Mouse (Mus musculus) small intestine, adult 2 months (tissue): ENCODE measurements around the gene Fam53b. TPM values are rescaled to one million over a fixed set of nuclear protein-coding genes. Genes with fewer than 3 reads are reported as not detected.
"Not testable (repeated sequence)": the region's sequence is repeated elsewhere in the genome, so short reads cannot be mapped to it uniquely, and the experiment has no call there.

Experiments
- H3K27ac ChIP-seq: fragments of 200-500 bp; 2 replicates; pipeline ENCODE4 v1.5.1; 2012; ENCODE audit warnings: low read depth, low read length, control low read depth, inconsistent platforms; ENCODE audit not compliant: insufficient read depth
- H3K27me3 ChIP-seq: fragments of 200-500 bp; 2 replicates; pipeline ENCODE4 v1.6.1; 2012; ENCODE audit warnings: mild to moderate bottlenecking, moderate library complexity, low read length, inconsistent platforms; ENCODE audit not compliant: control insufficient read depth, insufficient read depth
- H3K36me3 ChIP-seq: fragments of 200-500 bp; 2 replicates; pipeline ENCODE4 v1.6.1; 2012; ENCODE audit warnings: mild to moderate bottlenecking, low read length, control low read depth, inconsistent platforms; ENCODE audit not compliant: control insufficient read depth, insufficient read depth
- H3K4me1 ChIP-seq: fragments of 200-500 bp; 2 replicates; pipeline ENCODE4 v1.6.1; 2012; ENCODE audit warnings: low read length, inconsistent platforms, mixed read lengths; ENCODE audit not compliant: control insufficient read depth, insufficient read depth, insufficient read length
- H3K4me3 ChIP-seq: fragments of 200-500 bp; 2 replicates; pipeline ENCODE4 v1.5.1; 2012; ENCODE audit warnings: low read depth, mild to moderate bottlenecking, control low read depth, inconsistent platforms, low read length, moderate library complexity
- CTCF ChIP-seq: fragments of 200-500 bp; IDR thresholded peaks from 2 replicates; pipeline ENCODE4 v1.5.1; 2012; ENCODE audit warnings: low read depth, mild to moderate bottlenecking, control low read depth, inconsistent platforms, low read length, moderate library complexity, mixed read lengths; ENCODE audit not compliant: insufficient replicate concordance, insufficient read length; ENCODE audit errors: extremely low read depth
- POLR2A ChIP-seq: fragments of 200-500 bp; IDR thresholded peaks from 2 replicates; pipeline ENCODE4 v1.6.1; 2012; ENCODE audit warnings: low read depth, mild to moderate bottlenecking, control low read depth, inconsistent platforms, low read length, moderate library complexity
- WGBS: fragments of 180-500 bp; shearing (Covaris S2); methylation state at CpG from one replicate; pipeline ENCODE4 v1.1.7; 2018; 5-methylcytosine and 5-hydroxymethylcytosine counted together
- polyA plus RNA-seq: library from polyadenylated mRNA; depleted of rRNA; stranded (reverse); fragments of >200 nt; gene quantifications from 2 replicates; pipeline ENCODE4 v1.2.3, GENCODE M21; 2012; rRNA removed

Gene Fam53b
- polyA plus RNA-seq, 1 experiment, result 55.7 TPM

- H3K4me3 ChIP-seq, result no peak overlapping the region
- H3K36me3 ChIP-seq, result no peaks in the 10 kb centered on the region
- H3K4me1 ChIP-seq, result peaks cover 33% of the 10 kb centered on the region
- H3K27me3 ChIP-seq, result no peaks in the 10 kb centered on the region
- no peak for TF ChIP-seq CTCF
- no peak for TF ChIP-seq POLR2A
- peak overlapping the region; percentile 4 for H3K27ac ChIP-seq
- WGBS, result 61% methylated on average over 3 of the region's 3 CpGs
Observed at GRCm38 (mm10) chr7:132670863-132671165, 142.9 kb downstream of the Fam53b start.

- H3K4me3 ChIP-seq, result no peak overlapping the region
- H3K4me1 ChIP-seq, result peaks cover 33% of the 10 kb centered on the region
- 75% methylated on average over 20 of the region's 20 CpGs for WGBS
- H3K27ac ChIP-seq, result peak overlapping the region; percentile 31
- no peaks in the 10 kb centered on the region for H3K27me3 ChIP-seq
- H3K36me3 ChIP-seq, result no peaks in the 10 kb centered on the region
- TF ChIP-seq CTCF, result no peak
- no peak for TF ChIP-seq POLR2A
Observed at GRCm38 (mm10) chr7:132669999-132670862, 143.5 kb downstream of the Fam53b start.

- H3K27me3 ChIP-seq, result no peaks in the 10 kb centered on the region
- H3K36me3 ChIP-seq, result no peaks in the 10 kb centered on the region
- peaks cover 26% of the 10 kb centered on the region; the same call in 1 of the 2 replicates for H3K4me1 ChIP-seq
- WGBS, result 74% methylated on average over 2 of the region's 2 CpGs
- TF ChIP-seq POLR2A (no peak), CTCF (no peak)
- H3K4me3 ChIP-seq, result no peak overlapping the region
- no peak overlapping the region for H3K27ac ChIP-seq
Observed at GRCm38 (mm10) chr7:132668604-132669003, 145.1 kb downstream of the Fam53b start.

- WGBS, result 91% methylated on average over 4 of the region's 4 CpGs
- H3K27me3 ChIP-seq, result no peaks in the 10 kb centered on the region
- no peaks in the 10 kb centered on the region for H3K36me3 ChIP-seq
- H3K4me1 ChIP-seq, result peaks cover 14% of the 10 kb centered on the region; the same call in 1 of the 2 replicates
- TF ChIP-seq POLR2A (no peak), CTCF (no peak)
- H3K4me3 ChIP-seq, result no peak overlapping the region
- no peak overlapping the region for H3K27ac ChIP-seq
Observed at GRCm38 (mm10) chr7:132666516-132666915, 147.2 kb downstream of the Fam53b start.

- TF ChIP-seq POLR2A (no peak), CTCF (no peak)
- Histone ChIP-seq H3K27me3 (no peaks in the 10 kb centered on the region), H3K27ac (no peak overlapping the region), H3K4me3 (no peak overlapping the region), H3K36me3 (no peaks in the 10 kb centered on the region), H3K4me1 (peaks cover 8% of the 10 kb centered on the region; the same call in 1 of the 2 replicates)
- 91% methylated on average over 8 of the region's 8 CpGs for WGBS
Observed at GRCm38 (mm10) chr7:132665664-132666382, 147.9 kb downstream of the Fam53b start.

GRCm38 (mm10) chr7:132664815-132665214 lies 148.9 kb downstream of the Fam53b start:
- TF ChIP-seq POLR2A (no peak), CTCF (no peak)
- H3K27me3 ChIP-seq, result no peaks in the 10 kb centered on the region
- H3K27ac ChIP-seq, result no peak overlapping the region
- H3K4me3 ChIP-seq, result no peak overlapping the region
- WGBS, result 77% methylated on average over 6 of the region's 6 CpGs
- no peaks in the 10 kb centered on the region for H3K36me3 ChIP-seq
- peaks cover under 1% of the 10 kb centered on the region; the same call in 1 of the 2 replicates for H3K4me1 ChIP-seq

GRCm38 (mm10) chr7:132662831-132663230 lies 150.9 kb downstream of the Fam53b start:
- not testable (repeated sequence) for H3K4me1 ChIP-seq, H3K27me3 ChIP-seq, H3K4me3 ChIP-seq, H3K36me3 ChIP-seq, H3K27ac ChIP-seq
- 75% methylated on average over 6 of the region's 6 CpGs for WGBS

Other genes with a start within 250 kb of the Fam53b start
- 37.4 and 251 TPM in 2 replicates for gene Oat, start 237.5 kb downstream of the Fam53b start, polyA plus RNA-seq
- gene Nkx1-2, start 214.2 kb downstream of the Fam53b start, polyA plus RNA-seq, result 0.04 and 0.24 TPM in 2 replicates
- 8.2 and 36.1 TPM in 2 replicates for gene Lhpp, start 203.2 kb downstream of the Fam53b start, polyA plus RNA-seq
- gene Eef1akmt2, start 38.8 kb upstream of the Fam53b start, polyA plus RNA-seq, result 0.47 and 1.1 TPM in 2 replicates
- 2.6 and 6.2 TPM in 2 replicates for gene Abraxas2, start 45.3 kb upstream of the Fam53b start, polyA plus RNA-seq
- gene Zranb1, start 117.3 kb upstream of the Fam53b start, polyA plus RNA-seq, result 1.4 and 2.6 TPM in 2 replicates